Mouse (Mus musculus): ENCODE measurements around the gene Slc5a5.

DNA sequence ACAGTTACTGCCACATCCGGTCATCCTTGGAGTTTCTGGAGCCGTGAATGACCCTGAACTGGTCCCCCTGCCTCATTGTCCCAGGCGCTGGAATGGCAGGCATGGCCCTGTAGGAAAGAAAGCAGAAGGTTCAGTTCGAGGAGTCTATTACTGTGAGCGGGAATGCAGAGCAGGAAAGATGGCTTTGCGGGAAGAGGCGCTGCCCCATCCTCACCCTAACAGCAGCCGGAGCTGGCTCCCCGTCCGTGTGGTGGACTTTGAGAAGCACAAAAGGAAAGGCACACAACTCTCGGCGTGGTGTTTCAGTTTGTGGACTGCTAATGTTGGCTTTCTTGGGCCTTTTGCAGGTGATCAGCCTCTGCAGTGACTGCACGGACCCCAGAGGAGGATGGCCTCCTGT, 18.1 kb downstream of the Slc5a5 start:
- TF ChIP-seq CTCF (conservative IDR thresholded peaks at IDR 0.05; ENCODE audit: insufficient read depth, insufficient read length, low read depth, low read length) (no peak), POLR2A (IDR thresholded peaks at IDR 0.05; ENCODE audit: low read depth, low read length) (no peak)

All from kidney, adult 2 months (tissue).